Mouse (Mus musculus) kidney, adult 2 months (tissue): ENCODE data around the gene Srrm2.

Experiments used
- CTCF ChIP-seq: fragments of 200-500 bp; conservative IDR thresholded peaks from 2 replicates; pipeline ENCODE4 v1.5.1; 2011; ENCODE audit warnings: low read depth, mild to moderate bottlenecking, control low read depth, low read length, moderate library complexity, mixed read lengths; ENCODE audit not compliant: insufficient read depth, insufficient read length
- POLR2A ChIP-seq: fragments of 200-500 bp; IDR thresholded peaks from one replicate; pipeline ENCODE4 v1.6.1; 2011; ENCODE audit warnings: low read depth, low read length, control low read depth

DNA sequence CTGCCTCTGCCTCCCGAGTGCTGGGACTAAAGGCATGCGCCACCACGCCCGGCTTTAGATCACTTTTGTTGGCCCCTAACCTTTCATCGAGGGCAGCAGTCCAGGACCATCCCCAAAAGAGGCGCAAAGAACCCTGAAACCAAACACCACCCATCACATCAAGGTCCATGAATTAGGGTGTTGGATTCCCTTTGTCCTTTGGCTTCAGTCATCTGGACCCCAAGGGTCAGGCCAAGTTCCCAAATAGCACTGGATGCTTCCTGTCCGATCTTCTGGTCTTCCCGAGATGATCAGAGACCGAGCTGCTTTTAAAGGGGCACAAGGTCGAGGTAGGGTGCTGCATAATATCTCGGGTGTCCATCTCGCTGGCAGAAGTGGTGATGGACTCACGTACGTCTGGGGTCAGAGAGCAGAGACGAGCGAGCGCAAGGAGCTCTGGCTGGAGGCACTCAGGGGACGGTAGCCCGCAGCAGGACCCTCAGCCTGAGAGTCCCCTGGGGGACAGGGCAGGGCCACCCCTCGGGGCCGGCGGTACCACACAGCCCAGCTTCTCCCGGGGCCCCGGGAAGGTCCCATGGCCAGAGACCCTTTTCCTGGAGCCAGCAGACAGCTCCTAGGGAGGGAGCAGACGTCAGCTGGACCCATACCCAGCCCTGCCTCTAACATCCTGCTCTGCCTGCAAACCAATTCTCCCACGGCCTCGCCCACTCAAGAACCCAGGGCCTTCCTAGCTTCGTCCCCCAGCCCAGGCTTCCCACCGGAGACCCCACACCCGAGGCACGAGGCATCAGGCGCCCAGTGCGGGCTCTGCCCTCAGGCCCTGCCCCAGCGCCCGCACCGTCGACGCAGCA is 48.7 kb upstream of the Srrm2 start:
- no peak for TF ChIP-seq CTCF
- no peak for TF ChIP-seq POLR2A
